Mouse (Mus musculus) hindbrain, embryonic 15.5 days (tissue): Measurements from ENCODE around the gene Tktl2. TPM values are rescaled to one million over a fixed set of nuclear protein-coding genes. Genes with fewer than 3 reads are reported as not detected.
A peak's percentile ranks its signal among the peaks of the same experiment; 100 is the strongest.

Experiments used
- ATAC-seq: fragments of 200-750 bp; cut with Nextera tagmentation; 2 replicates; pipeline ENCODE4 v1.8.0; 2017; ENCODE audit warnings: low read depth, moderate number of reproducible peaks, moderate TSS enrichment; ENCODE audit not compliant: low FRiP score
- H3K27ac ChIP-seq: fragments of 300-500 bp; sonication (generic); replicated peaks from 2 replicates; pipeline ENCODE4 v1.5.1; 2015; ENCODE audit warnings: mild to moderate bottlenecking, inconsistent platforms
- H3K27me3 ChIP-seq: fragments of 300-500 bp; sonication (generic); 2 replicates; pipeline ENCODE4 v1.6.1; 2015; ENCODE audit warnings: control low read depth, inconsistent platforms
- H3K36me3 ChIP-seq: fragments of 300-500 bp; sonication (generic); 2 replicates; pipeline ENCODE4 v1.6.1; 2015; ENCODE audit warnings: control low read depth, inconsistent platforms
- H3K4me1 ChIP-seq: fragments of 300-500 bp; sonication (generic); replicated peaks from 2 replicates; pipeline ENCODE4 v1.6.1; 2015; ENCODE audit warnings: control low read depth, inconsistent platforms
- H3K4me2 ChIP-seq: fragments of 300-500 bp; sonication (generic); 2 replicates; pipeline ENCODE4 v1.6.1; 2015; ENCODE audit warnings: moderate library complexity, mild to moderate bottlenecking, inconsistent platforms
- H3K4me3 ChIP-seq: fragments of 300-500 bp; sonication (generic); 2 replicates; pipeline ENCODE4 v1.5.1; 2015; ENCODE audit warnings: mild to moderate bottlenecking, inconsistent platforms
- H3K9ac ChIP-seq: fragments of 300-500 bp; sonication (generic); 2 replicates; pipeline ENCODE4 v1.6.1; 2015; ENCODE audit warnings: inconsistent platforms
- H3K9me3 ChIP-seq: fragments of 300-500 bp; sonication (generic); 2 replicates; pipeline ENCODE4 v1.6.1; 2016; ENCODE audit warnings: control low read depth, inconsistent platforms
- WGBS: fragments of 180-500 bp; shearing (Covaris S2); methylation state at CpG from one replicate; pipeline ENCODE4 v1.1.7; 2015; 5-methylcytosine and 5-hydroxymethylcytosine counted together
- polyA plus RNA-seq: library from polyadenylated mRNA; unstranded; fragments of >200 nt; fragmentation: Nextera tagmentation; extraction: Ambion mirVana; gene quantifications from 2 replicates; pipeline ENCODE4 v1.2.1, GENCODE M21; 2015

The Tktl2 gene
- 0.04 TPM in 1 of 2 replicates, not detected in the other for polyA plus RNA-seq

- ATAC-seq = no peak
- Histone ChIP-seq H3K27ac (no peak within 1 kb of the TSS), H3K36me3 (no peaks in the 10 kb centered on the region), H3K9ac (no peak within 1 kb of the TSS), H3K4me3 (no peak within 1 kb of the TSS), H3K4me1 (no peaks in the 10 kb centered on the region), H3K27me3 (no peaks in the 10 kb centered on the region), H3K4me2 (no peak within 1 kb of the TSS), H3K9me3 (no peaks in the 10 kb centered on the region)
- WGBS = 96% methylated on average over 22 of the region's 22 CpGs
These were observed at the start of gene Tktl2 for GRCm38 (mm10) chr8:66511537-66511936. Tktl2 (plus strand) TSS chr8:66511756.

DNA sequence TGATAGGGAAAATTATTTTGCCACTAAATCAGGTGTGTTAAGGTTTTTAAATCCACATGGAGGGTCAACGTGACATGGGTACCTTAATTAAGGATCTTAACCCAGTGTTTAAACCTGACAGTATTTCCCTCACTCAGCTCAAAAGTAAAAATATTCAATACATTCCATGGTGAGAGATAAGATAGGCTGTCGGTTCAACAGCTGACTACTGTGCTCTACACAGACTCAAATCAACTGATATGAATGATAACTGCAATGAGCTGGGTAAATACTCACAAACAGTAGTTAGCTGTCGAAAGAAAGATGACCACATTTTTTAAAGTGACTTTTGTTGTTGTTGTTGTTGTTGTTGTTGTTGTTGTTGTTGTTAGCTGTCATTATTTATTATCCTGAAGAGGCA lies 41.7 kb upstream of the Tktl2 start:
- Histone ChIP-seq H3K4me2 (no peak overlapping the region), H3K9ac (no peak overlapping the region), H3K27ac (no peak overlapping the region), H3K4me3 (no peak overlapping the region), H3K9me3 (no peaks in the 10 kb centered on the region), H3K36me3 (0 out of 2 replicates have a peak, but pooled peaks cover under 1% of the 10 kb centered on the region), H3K27me3 (no peaks in the 10 kb centered on the region), H3K4me1 (no peaks in the 10 kb centered on the region)
- 88% methylated on average over 3 of the region's 3 CpGs for WGBS
- no peak for ATAC-seq

DNA sequence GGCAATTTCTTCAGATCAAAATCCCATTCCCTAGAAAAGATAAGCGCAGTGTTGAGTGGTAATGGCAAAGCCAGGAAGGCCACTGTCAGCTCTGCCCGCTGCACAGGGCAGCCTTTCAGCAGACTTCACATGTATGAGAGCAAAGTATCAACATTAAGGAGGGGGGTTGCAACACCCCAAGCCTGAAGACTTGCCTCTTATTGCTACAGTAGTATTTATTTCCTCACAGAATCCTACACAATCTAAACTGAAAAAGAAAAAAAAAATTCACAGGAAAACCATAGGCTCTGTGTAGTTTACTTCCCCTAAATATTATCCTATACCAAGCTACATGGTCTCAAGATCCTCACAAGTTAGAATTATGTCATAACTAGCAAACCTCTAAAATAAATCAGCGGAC lies 34.7 kb upstream of the Tktl2 start:
- peaks cover 51% of the 10 kb centered on the region for H3K36me3 ChIP-seq
- WGBS = 93% methylated on average over 3 of the region's 3 CpGs

GRCm38 (mm10) chr8:66486084-66486763 lies 25.3 kb upstream of the Tktl2 start, which contains the start of gene Tma16:
Tma16 (minus strand) TSS chr8:66486530.
- peak; percentile 96 for ATAC-seq
- Histone ChIP-seq H3K27me3 (no peaks in the 10 kb centered on the region), H3K36me3 (peaks cover 22% of the 10 kb centered on the region), H3K9me3 (no peaks in the 10 kb centered on the region), H3K4me2 (peak within 1 kb of the TSS; percentile 80), H3K27ac (peak within 1 kb of the TSS; percentile 81), H3K4me3 (peak within 1 kb of the TSS; percentile 93), H3K4me1 (peaks cover 14% of the 10 kb centered on the region), H3K9ac (peak within 1 kb of the TSS; percentile 84)
- WGBS = under 1% methylated on average over 45 of the region's 45 CpGs

More for the DNA sequence above, 34.7 kb upstream of the Tktl2 start:
- no peak overlapping the region for H3K4me3 ChIP-seq
- H3K9me3 ChIP-seq = no peaks in the 10 kb centered on the region
- ATAC-seq = no peak
- no peak overlapping the region for H3K27ac ChIP-seq
- no peak overlapping the region for H3K9ac ChIP-seq
- H3K4me2 ChIP-seq = no peak overlapping the region
- H3K27me3 ChIP-seq = no peaks in the 10 kb centered on the region
- no peaks in the 10 kb centered on the region for H3K4me1 ChIP-seq

DNA sequence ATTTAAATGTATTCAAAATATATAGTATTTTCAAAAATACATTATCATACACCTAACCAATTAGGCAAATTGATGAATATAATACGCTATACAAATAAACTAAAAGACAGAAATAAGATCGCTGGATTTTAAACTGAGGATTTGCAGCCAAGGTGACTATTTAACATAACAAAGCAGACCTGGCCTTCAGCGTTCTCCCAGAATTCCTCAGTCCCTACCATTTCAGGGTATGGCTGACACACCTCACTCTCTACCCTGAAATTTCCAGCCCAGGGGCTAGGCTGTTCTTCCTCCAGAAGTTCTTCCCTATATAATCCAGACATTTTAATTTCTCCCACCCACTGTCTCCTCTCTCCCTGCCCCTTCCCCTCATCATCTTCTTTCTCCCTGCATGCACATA lies 23.0 kb upstream of the Tktl2 start:
- Histone ChIP-seq H3K4me3 (no peak overlapping the region), H3K27ac (no peak overlapping the region), H3K9ac (no peak overlapping the region), H3K4me1 (peaks cover 14% of the 10 kb centered on the region), H3K4me2 (no peak overlapping the region), H3K36me3 (0 out of 2 replicates have a peak, but pooled peaks cover 3% of the 10 kb centered on the region), H3K27me3 (no peaks in the 10 kb centered on the region), H3K9me3 (no peaks in the 10 kb centered on the region)
- WGBS = 54% methylated on average over 3 of the region's 3 CpGs
- no peak for ATAC-seq

DNA sequence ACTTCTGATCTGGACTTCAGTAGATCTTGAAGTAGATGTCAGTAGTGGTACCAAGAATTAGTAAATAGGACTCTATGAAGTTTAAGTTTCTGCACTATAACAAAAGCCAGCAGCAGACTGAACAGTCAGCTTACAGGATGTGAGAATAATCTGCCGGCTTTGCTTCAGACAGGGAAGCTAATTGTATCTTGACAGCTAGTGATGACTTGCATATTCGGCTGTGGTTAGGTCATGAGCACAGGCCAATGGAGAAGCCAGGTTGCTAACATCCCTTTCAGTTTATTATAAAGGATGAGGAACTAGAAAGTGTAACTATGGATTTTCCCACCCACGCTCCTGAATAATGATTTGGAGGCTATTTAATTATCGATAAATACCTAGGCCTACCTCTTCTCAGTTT lies 20.9 kb upstream of the Tktl2 start:
- Histone ChIP-seq H3K27ac (no peak overlapping the region), H3K27me3 (no peaks in the 10 kb centered on the region), H3K9me3 (no peaks in the 10 kb centered on the region), H3K36me3 (no peaks in the 10 kb centered on the region), H3K4me3 (no peak overlapping the region), H3K4me2 (no peak overlapping the region), H3K9ac (no peak overlapping the region), H3K4me1 (peaks cover 1% of the 10 kb centered on the region)
- 87% methylated on average over 4 of the region's 4 CpGs for WGBS
- no peak for ATAC-seq

DNA sequence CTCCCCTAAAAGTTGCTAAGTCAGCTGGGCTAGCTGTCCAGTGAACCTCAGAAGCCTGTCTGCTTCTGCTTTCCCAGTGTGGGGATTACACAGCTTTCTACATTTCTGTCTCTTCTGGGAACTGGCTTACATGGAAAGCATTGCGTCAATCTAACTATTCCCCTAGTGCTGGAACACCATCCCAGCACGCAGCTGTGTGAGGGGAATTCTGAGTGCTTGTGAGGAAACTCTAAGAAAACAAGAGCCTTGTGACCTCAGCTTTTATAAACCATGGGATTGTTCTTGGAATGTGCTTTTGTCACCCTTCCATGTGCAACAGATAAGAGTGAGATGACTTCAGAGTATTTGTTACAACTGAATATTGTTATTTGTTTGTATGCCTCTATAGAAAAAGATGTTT lies 17.1 kb upstream of the Tktl2 start:
- no peaks in the 10 kb centered on the region for H3K36me3 ChIP-seq
- H3K27me3 ChIP-seq = no peaks in the 10 kb centered on the region
- H3K4me3 ChIP-seq = no peak overlapping the region
- no peaks in the 10 kb centered on the region for H3K9me3 ChIP-seq
- ATAC-seq = no peak
- 77% methylated on average over 2 of the region's 2 CpGs for WGBS
- no peak overlapping the region for H3K9ac ChIP-seq
- no peak overlapping the region for H3K27ac ChIP-seq
- 0 out of 2 replicates have a peak, but pooled peaks cover 2% of the 10 kb centered on the region for H3K4me1 ChIP-seq
- no peak overlapping the region for H3K4me2 ChIP-seq

- Histone ChIP-seq H3K9ac (no peak overlapping the region), H3K36me3 (no peaks in the 10 kb centered on the region), H3K9me3 (no peaks in the 10 kb centered on the region), H3K27ac (no peak overlapping the region), H3K4me3 (no peak overlapping the region), H3K4me2 (no peak overlapping the region), H3K4me1 (0 out of 2 replicates have a peak, but pooled peaks cover 2% of the 10 kb centered on the region), H3K27me3 (no peaks in the 10 kb centered on the region)
- peak; percentile 85 for ATAC-seq
- WGBS = 9% methylated on average over 8 of the region's 8 CpGs
These were observed 15.8 kb upstream of the Tktl2 start for GRCm38 (mm10) chr8:66495726-66496125.

GRCm38 (mm10) chr8:66496998-66497577 lies 14.5 kb upstream of the Tktl2 start:
- Histone ChIP-seq H3K9ac (no peak overlapping the region), H3K27ac (no peak overlapping the region), H3K27me3 (no peaks in the 10 kb centered on the region), H3K4me1 (0 out of 2 replicates have a peak, but pooled peaks cover 2% of the 10 kb centered on the region), H3K9me3 (no peaks in the 10 kb centered on the region), H3K4me3 (no peak overlapping the region), H3K36me3 (no peaks in the 10 kb centered on the region), H3K4me2 (no peak overlapping the region)
- ATAC-seq = peak; percentile 61; the same call in 1 of the 2 replicates
- WGBS = 39% methylated on average over 4 of the region's 4 CpGs

DNA sequence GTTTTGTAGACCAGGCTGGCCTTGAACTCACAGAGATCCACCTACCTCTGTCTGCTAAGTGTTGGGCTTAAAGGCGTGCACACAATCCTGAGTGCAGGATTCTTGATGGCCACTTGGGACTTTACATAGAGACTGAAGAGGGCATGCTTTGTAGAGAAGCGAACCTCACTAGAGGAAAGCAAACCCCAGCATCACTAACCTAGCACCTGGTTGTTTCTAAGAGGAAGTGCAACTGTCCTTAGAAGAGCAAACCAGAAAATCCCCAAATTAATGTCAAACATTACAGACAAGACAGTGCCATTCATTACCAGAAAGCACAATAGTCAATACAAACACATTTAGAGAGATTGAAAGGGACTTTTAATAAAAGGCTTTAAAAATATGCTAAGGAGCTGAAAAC lies 8.2 kb upstream of the Tktl2 start:
- no peak overlapping the region for H3K4me3 ChIP-seq
- no peak for ATAC-seq

GRCm38 (mm10) chr8:66519149-66519548 lies 7.6 kb downstream of the Tktl2 start:
- Histone ChIP-seq H3K9me3 (no peaks in the 10 kb centered on the region), H3K4me3 (no peak overlapping the region), H3K4me2 (no peak overlapping the region), H3K4me1 (no peaks in the 10 kb centered on the region), H3K27ac (no peak overlapping the region), H3K27me3 (no peaks in the 10 kb centered on the region), H3K9ac (no peak overlapping the region), H3K36me3 (no peaks in the 10 kb centered on the region)
- ATAC-seq = no peak
- WGBS = 82% methylated on average over 2 of the region's 2 CpGs

More for the DNA sequence above, 8.2 kb upstream of the Tktl2 start:
- H3K4me1 ChIP-seq = no peaks in the 10 kb centered on the region
- H3K36me3 ChIP-seq = no peaks in the 10 kb centered on the region
- no peaks in the 10 kb centered on the region for H3K9me3 ChIP-seq
- no peak overlapping the region for H3K27ac ChIP-seq
- no peak overlapping the region for H3K4me2 ChIP-seq
- WGBS = 92% methylated on average over 2 of the region's 2 CpGs
- H3K27me3 ChIP-seq = no peaks in the 10 kb centered on the region
- H3K9ac ChIP-seq = no peak overlapping the region

DNA sequence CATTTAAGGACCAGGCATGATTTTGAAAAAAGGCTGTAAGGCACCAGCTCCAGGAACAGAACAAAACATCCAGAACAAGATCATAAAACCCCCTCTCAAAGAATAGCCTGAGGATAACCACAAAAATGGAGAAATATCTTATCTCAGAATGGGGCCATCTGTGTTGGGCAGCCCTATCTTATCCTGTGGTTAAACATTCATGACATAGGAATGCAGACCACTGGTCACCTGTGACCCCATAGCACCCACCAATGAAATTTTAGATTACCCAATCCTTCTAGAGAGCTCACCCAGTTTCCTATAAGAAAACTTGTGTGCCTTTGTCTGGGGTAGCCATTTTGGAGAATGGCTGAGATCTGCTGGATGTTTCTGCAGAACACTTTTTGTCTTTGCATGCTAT lies 9.0 kb downstream of the Tktl2 start:
- no peak overlapping the region for H3K4me3 ChIP-seq
- no peak overlapping the region for H3K27ac ChIP-seq
- H3K4me1 ChIP-seq = no peaks in the 10 kb centered on the region
- no peaks in the 10 kb centered on the region for H3K36me3 ChIP-seq
- no peaks in the 10 kb centered on the region for H3K27me3 ChIP-seq
- H3K9me3 ChIP-seq = no peaks in the 10 kb centered on the region
- no peak for ATAC-seq
- H3K4me2 ChIP-seq = no peak overlapping the region
- H3K9ac ChIP-seq = no peak overlapping the region
